Mouse (Mus musculus): ENCODE measurements around the gene Fam168a. TPM values are rescaled to one million over a fixed set of nuclear protein-coding genes. Genes with fewer than 3 reads are reported as not detected.

Fam168a gene
- polyA plus RNA-seq, 1 experiment, result 27.0 TPM

- TF ChIP-seq POLR2A (IDR thresholded peaks at IDR 0.05; ENCODE audit: control insufficient read depth, low read depth, low read length) (no peak), CTCF (IDR thresholded peaks at IDR 0.05; ENCODE audit: control insufficient read depth, insufficient read depth, insufficient replicate concordance, low read depth, low read length) (no peak)
- H3K4me1 ChIP-seq (ENCODE audit: control insufficient read depth, insufficient read depth, low read length), result peaks cover 5% of the 10 kb centered on the region
- no peaks in the 10 kb centered on the region for H3K27me3 ChIP-seq (ENCODE audit: control insufficient read depth, insufficient read depth, low read length)
- peak overlapping the region; percentile 73 for H3K27ac ChIP-seq (ENCODE audit: control insufficient read depth, insufficient read depth, low read depth, low read length)
- no peaks in the 10 kb centered on the region for H3K36me3 ChIP-seq (ENCODE audit: control insufficient read depth, insufficient read depth, low read length)
- H3K4me3 ChIP-seq (ENCODE audit: control insufficient read depth, low read depth, low read length), result peak overlapping the region; percentile 89
These were observed 547 bp downstream of the Fam168a start for GRCm38 (mm10) chr7:100706883-100707480.

- no peak for TF ChIP-seq POLR2A (IDR thresholded peaks at IDR 0.05; ENCODE audit: control insufficient read depth, low read depth, low read length)
- no peak for TF ChIP-seq CTCF (IDR thresholded peaks at IDR 0.05; ENCODE audit: control insufficient read depth, insufficient read depth, insufficient replicate concordance, low read depth, low read length)
- H3K36me3 ChIP-seq (ENCODE audit: control insufficient read depth, insufficient read depth, low read length), result no peaks in the 10 kb centered on the region
- H3K4me1 ChIP-seq (ENCODE audit: control insufficient read depth, insufficient read depth, low read length), result peaks cover 3% of the 10 kb centered on the region
- H3K27ac ChIP-seq (ENCODE audit: control insufficient read depth, insufficient read depth, low read depth, low read length), result no peak overlapping the region
- no peak overlapping the region for H3K4me3 ChIP-seq (ENCODE audit: control insufficient read depth, low read depth, low read length)
- H3K27me3 ChIP-seq (ENCODE audit: control insufficient read depth, insufficient read depth, low read length), result no peaks in the 10 kb centered on the region
These were observed 12.3 kb downstream of the Fam168a start for GRCm38 (mm10) chr7:100718741-100719140.

- H3K27ac ChIP-seq (ENCODE audit: control insufficient read depth, insufficient read depth, low read depth, low read length), result no peak overlapping the region
- peaks cover 3% of the 10 kb centered on the region for H3K4me1 ChIP-seq (ENCODE audit: control insufficient read depth, insufficient read depth, low read length)
- H3K27me3 ChIP-seq (ENCODE audit: control insufficient read depth, insufficient read depth, low read length), result no peaks in the 10 kb centered on the region
- no peak overlapping the region for H3K4me3 ChIP-seq (ENCODE audit: control insufficient read depth, low read depth, low read length)
- no peaks in the 10 kb centered on the region for H3K36me3 ChIP-seq (ENCODE audit: control insufficient read depth, insufficient read depth, low read length)
- TF ChIP-seq CTCF (IDR thresholded peaks at IDR 0.05; ENCODE audit: control insufficient read depth, insufficient read depth, insufficient replicate concordance, low read depth, low read length) (no peak), POLR2A (IDR thresholded peaks at IDR 0.05; ENCODE audit: control insufficient read depth, low read depth, low read length) (no peak)
These were observed 15.8 kb downstream of the Fam168a start for GRCm38 (mm10) chr7:100722268-100722667.

- no peaks in the 10 kb centered on the region for H3K36me3 ChIP-seq (ENCODE audit: control insufficient read depth, insufficient read depth, low read length)
- no peak overlapping the region for H3K27ac ChIP-seq (ENCODE audit: control insufficient read depth, insufficient read depth, low read depth, low read length)
- no peak overlapping the region for H3K4me3 ChIP-seq (ENCODE audit: control insufficient read depth, low read depth, low read length)
- H3K4me1 ChIP-seq (ENCODE audit: control insufficient read depth, insufficient read depth, low read length), result peaks cover 3% of the 10 kb centered on the region
- no peaks in the 10 kb centered on the region for H3K27me3 ChIP-seq (ENCODE audit: control insufficient read depth, insufficient read depth, low read length)
- TF ChIP-seq POLR2A (IDR thresholded peaks at IDR 0.05; ENCODE audit: control insufficient read depth, low read depth, low read length) (no peak), CTCF (IDR thresholded peaks at IDR 0.05; ENCODE audit: control insufficient read depth, insufficient read depth, insufficient replicate concordance, low read depth, low read length) (no peak)
These were observed 17.2 kb downstream of the Fam168a start for GRCm38 (mm10) chr7:100723453-100724294.

GRCm38 (mm10) chr7:100727538-100728085 lies 21.2 kb downstream of the Fam168a start:
- Histone ChIP-seq H3K36me3 (ENCODE audit: control insufficient read depth, insufficient read depth, low read length) (no peaks in the 10 kb centered on the region), H3K4me1 (ENCODE audit: control insufficient read depth, insufficient read depth, low read length) (no peaks in the 10 kb centered on the region), H3K27ac (ENCODE audit: control insufficient read depth, insufficient read depth, low read depth, low read length) (no peak overlapping the region), H3K4me3 (ENCODE audit: control insufficient read depth, low read depth, low read length) (no peak overlapping the region), H3K27me3 (ENCODE audit: control insufficient read depth, insufficient read depth, low read length) (no peaks in the 10 kb centered on the region)
- TF ChIP-seq POLR2A (IDR thresholded peaks at IDR 0.05; ENCODE audit: control insufficient read depth, low read depth, low read length) (no peak), CTCF (IDR thresholded peaks at IDR 0.05; ENCODE audit: control insufficient read depth, insufficient read depth, insufficient replicate concordance, low read depth, low read length) (no peak)

- Histone ChIP-seq H3K27ac (ENCODE audit: control insufficient read depth, insufficient read depth, low read depth, low read length) (no peak overlapping the region), H3K27me3 (ENCODE audit: control insufficient read depth, insufficient read depth, low read length) (no peaks in the 10 kb centered on the region), H3K36me3 (ENCODE audit: control insufficient read depth, insufficient read depth, low read length) (no peaks in the 10 kb centered on the region), H3K4me1 (ENCODE audit: control insufficient read depth, insufficient read depth, low read length) (no peaks in the 10 kb centered on the region), H3K4me3 (ENCODE audit: control insufficient read depth, low read depth, low read length) (no peak overlapping the region)
- TF ChIP-seq POLR2A (IDR thresholded peaks at IDR 0.05; ENCODE audit: control insufficient read depth, low read depth, low read length) (no peak), CTCF (IDR thresholded peaks at IDR 0.05; ENCODE audit: control insufficient read depth, insufficient read depth, insufficient replicate concordance, low read depth, low read length) (no peak)
These were observed 23.3 kb downstream of the Fam168a start for GRCm38 (mm10) chr7:100729778-100730177.

- no peaks in the 10 kb centered on the region for H3K36me3 ChIP-seq (ENCODE audit: control insufficient read depth, insufficient read depth, low read length)
- H3K27ac ChIP-seq (ENCODE audit: control insufficient read depth, insufficient read depth, low read depth, low read length), result no peak overlapping the region
- H3K27me3 ChIP-seq (ENCODE audit: control insufficient read depth, insufficient read depth, low read length), result no peaks in the 10 kb centered on the region
- no peaks in the 10 kb centered on the region for H3K4me1 ChIP-seq (ENCODE audit: control insufficient read depth, insufficient read depth, low read length)
- H3K4me3 ChIP-seq (ENCODE audit: control insufficient read depth, low read depth, low read length), result no peak overlapping the region
- TF ChIP-seq POLR2A (IDR thresholded peaks at IDR 0.05; ENCODE audit: control insufficient read depth, low read depth, low read length), result no peak
- TF ChIP-seq CTCF (IDR thresholded peaks at IDR 0.05; ENCODE audit: control insufficient read depth, insufficient read depth, insufficient replicate concordance, low read depth, low read length), result no peak
These were observed 26.1 kb downstream of the Fam168a start for GRCm38 (mm10) chr7:100732341-100733050.

Data from testis, adult 2 months (tissue).